27 mouse cellular contexts compared by ENCODE assay signal in genomic region chr11:54310588-54310987, GRCm38 (mm10). TPM values are rescaled to one million over a fixed set of nuclear protein-coding genes. Genes with fewer than 3 reads are reported as not detected.
"Had no signal": no experiment of that assay in that cellular context is flagged by ENCODE, and none has a peak within 500 bp of the region (broad histone marks: within the 10 kb centered on the region; RNA-seq: fewer than 3 reads in every experiment).

No protein-coding gene starts in this region.

- ATAC-seq: liver, embryonic 12.5 days had no signal

- H3K9me3 ChIP-seq: kidney, embryonic 15.5 days; limb, embryonic 13.5 days; liver, embryonic 12.5 days; liver, embryonic 15.5 days; lung, embryonic 15.5 days; megakaryocyte, embryonic 14.5 days; neural tube, embryonic 13.5 days; stomach, embryonic 15.5 days had no signal

- H3K27ac ChIP-seq: kidney, embryonic 15.5 days; limb, embryonic 13.5 days; liver, embryonic 12.5 days; liver, embryonic 15.5 days; lung, embryonic 15.5 days; neural tube, embryonic 13.5 days; stomach, embryonic 15.5 days had no signal

- H3K4me2 ChIP-seq: kidney, embryonic 15.5 days; limb, embryonic 13.5 days; liver, embryonic 12.5 days; liver, embryonic 15.5 days; lung, embryonic 15.5 days; midbrain, embryonic 11.5 days; neural tube, embryonic 13.5 days; stomach, embryonic 15.5 days had no signal

- H3K4me1 ChIP-seq: lung, embryonic 15.5 days had no signal

- DNase-seq: kidney, adult 8-10 months; kidney, postnatal 10 days; kidney, postnatal 36 days; left cerebral cortex, postnatal 4 days; liver; lung, adult 18-20 months; lung, postnatal 10 days; lung, postnatal 36 days; midbrain, embryonic 14.5 days; retina, postnatal 1 day; right cerebral cortex, postnatal 25 days; spleen, adult 18-20 months; thymus, postnatal 25 days had no signal

- H3K9ac ChIP-seq: kidney, embryonic 15.5 days; limb, embryonic 13.5 days; liver, embryonic 12.5 days; liver, embryonic 15.5 days; lung, embryonic 15.5 days; neural tube, embryonic 13.5 days; stomach, embryonic 15.5 days had no signal

- H3K4me3 ChIP-seq: kidney, embryonic 15.5 days; limb, embryonic 13.5 days; liver, embryonic 12.5 days; liver, embryonic 15.5 days; lung, embryonic 15.5 days; megakaryocyte, embryonic 14.5 days; neural tube, embryonic 13.5 days; stomach, embryonic 15.5 days had no signal

- H3K36me3 ChIP-seq: kidney, embryonic 15.5 days; limb, embryonic 13.5 days; liver, embryonic 12.5 days; liver, embryonic 15.5 days; lung, embryonic 15.5 days; neural tube, embryonic 13.5 days; stomach, embryonic 15.5 days had no signal

- H3K27me3 ChIP-seq: kidney, embryonic 15.5 days; limb, embryonic 13.5 days; lung, embryonic 15.5 days; neural tube, embryonic 13.5 days; stomach, embryonic 15.5 days had no signal

RNA-seq across cellular contexts. Expression of gene Il3, which starts 43.5 kb away (rescaled TPM):
- total RNA-seq: layer of hippocampus, postnatal 25 days; left cerebral cortex, adult 8-10 months; left cerebral cortex, postnatal 14 days; left cerebral cortex, postnatal 4 days; neutrophil, adult 5-6 weeks had no signal
- polyA plus RNA-seq: kidney, embryonic 15.5 days; limb, embryonic 13.5 days; liver, embryonic 12.5 days; liver, embryonic 15.5 days; lung, embryonic 15.5 days; midbrain, embryonic 11.5 days; midbrain, embryonic 14.5 days; neural tube, embryonic 13.5 days; stomach, embryonic 15.5 days had no signal

RNA-seq across cellular contexts. Expression of gene Meikin, which starts 59.9 kb away (rescaled TPM):
- total RNA-seq: layer of hippocampus, postnatal 25 days; left cerebral cortex, adult 8-10 months; left cerebral cortex, postnatal 14 days; left cerebral cortex, postnatal 4 days; neutrophil, adult 5-6 weeks had no signal
- polyA plus RNA-seq: kidney, embryonic 15.5 days; limb, embryonic 13.5 days; liver, embryonic 12.5 days; liver, embryonic 15.5 days; lung, embryonic 15.5 days; midbrain, embryonic 11.5 days; midbrain, embryonic 14.5 days; neural tube, embryonic 13.5 days; stomach, embryonic 15.5 days; thymus, postnatal 0 days had no signal
